Mouse (Mus musculus) G1E (cell line): ENCODE measurements around the gene Epop. TPM values are rescaled to one million over a fixed set of nuclear protein-coding genes. Genes with fewer than 3 reads are reported as not detected.
"Not testable (repeated sequence)": the region's sequence is repeated elsewhere in the genome, so short reads cannot be mapped to it uniquely, and the experiment has no call there.

Experiments
- ATAC-seq: 2 replicates; pipeline ENCODE4 v1.8.0; 2016; ENCODE audit warnings: mild to moderate bottlenecking; ENCODE audit not compliant: insufficient number of reproducible peaks, poor library complexity, low FRiP score, severe bottlenecking; ENCODE audit errors: extremely low read depth
- DNase-seq: peaks from one replicate; pipeline ENCODE4 v3.0.0; 2012; ENCODE audit warnings: low spot score
- H3K27me3 ChIP-seq: 2 replicates; pipeline ENCODE4 v1.6.1; 2012; ENCODE audit warnings: mild to moderate bottlenecking, low read length, inconsistent platforms; ENCODE audit not compliant: insufficient read depth
- H3K36me3 ChIP-seq: replicated peaks from 2 replicates; pipeline ENCODE3; 2012; ENCODE audit warnings: mild to moderate bottlenecking, inconsistent platforms
- H3K4me1 ChIP-seq: 2 replicates; pipeline ENCODE4 v1.6.1; 2012; ENCODE audit warnings: low read depth, low read length, inconsistent platforms, mixed read lengths; ENCODE audit not compliant: insufficient read depth
- H3K4me3 ChIP-seq: 2 replicates; pipeline ENCODE4 v1.5.1; 2012; ENCODE audit warnings: low read depth, mild to moderate bottlenecking, inconsistent platforms, low read length, moderate library complexity, mixed read lengths
- H3K9me3 ChIP-seq: replicated peaks from 2 replicates; pipeline ENCODE4 v1.6.1; 2012; ENCODE audit warnings: inconsistent platforms
- CTCF ChIP-seq: IDR thresholded peaks from 2 replicates; pipeline ENCODE4 v1.5.1; 2012; ENCODE audit warnings: low read depth, low read length, inconsistent platforms, mixed read lengths
- GATA1 ChIP-seq: IDR thresholded peaks from 2 replicates; pipeline ENCODE4 v1.6.1; 2012; ENCODE audit warnings: borderline replicate concordance, low read length, inconsistent platforms, mixed read lengths
- GATA2 ChIP-seq: IDR thresholded peaks from 2 replicates; pipeline ENCODE4 v1.6.1; 2012; ENCODE audit warnings: low read depth, low read length, inconsistent platforms, borderline replicate concordance
- POLR2AphosphoS5 ChIP-seq: IDR thresholded peaks from 2 replicates; pipeline ENCODE4 v1.6.1; 2012; ENCODE audit warnings: low read depth, low read length, inconsistent platforms; ENCODE audit not compliant: insufficient replicate concordance
- TAL1 ChIP-seq: conservative IDR thresholded peaks from 2 replicates; pipeline ENCODE4 v1.6.1; 2012; ENCODE audit warnings: low read depth, low read length, inconsistent platforms, mixed read lengths
- polyA plus RNA-seq: library from polyadenylated mRNA; stranded (reverse); fragments of >175 nt; gene quantifications from 2 replicates; pipeline ENCODE4 v1.2.3, GENCODE M21; 2012
- total RNA-seq, 2 experiments: library from RNA; stranded (forward) in 1 of 2; stranded (reverse) in 1 of 2; fragments of 200-1000 nt in 1 of 2; fragments of >200 nt in 1 of 2; fragmentation: Nextera tagmentation in 1 of 2; gene quantifications; 2 replicates each; pipeline ENCODE4 v1.2.3; 2014 to 2017

The Epop gene
- total and polyA plus RNA-seq, 3 experiments = 2.6 to 60.9 (median 2.7) TPM

GRCm38 (mm10) chr11:97662207-97662892 is 32.8 kb upstream of the Epop start:
- TF ChIP-seq CTCF = no peak
- TF ChIP-seq POLR2AphosphoS5 = no peak
- peak overlapping the region; percentile 71; the same call in 1 of the 2 replicates for H3K4me3 ChIP-seq
- H3K4me1 ChIP-seq = peaks cover 53% of the 10 kb centered on the region
- H3K9me3 ChIP-seq = 0 out of 2 replicates have a peak, but pooled peaks cover 2% of the 10 kb centered on the region
- peaks cover 64% of the 10 kb centered on the region for H3K27me3 ChIP-seq
- no peak for ATAC-seq
- no peak for DNase-seq
- H3K36me3 ChIP-seq = peaks cover 31% of the 10 kb centered on the region

- Histone ChIP-seq H3K4me3 (peak overlapping the region; percentile 63; the same call in 1 of the 2 replicates), H3K4me1 (peaks cover 53% of the 10 kb centered on the region), H3K36me3 (peaks cover 27% of the 10 kb centered on the region), H3K9me3 (0 out of 2 replicates have a peak, but pooled peaks cover 2% of the 10 kb centered on the region), H3K27me3 (peaks cover 60% of the 10 kb centered on the region)
- DNase-seq (no peak), ATAC-seq (no peak)
- TF ChIP-seq POLR2AphosphoS5 (no peak), CTCF (no peak)
Observed at GRCm38 (mm10) chr11:97661648-97662133, 32.2 kb upstream of the Epop start.

GRCm38 (mm10) chr11:97660734-97661647 is 31.5 kb upstream of the Epop start:
- H3K9me3 ChIP-seq = 0 out of 2 replicates have a peak, but pooled peaks cover 2% of the 10 kb centered on the region
- peaks cover 55% of the 10 kb centered on the region for H3K4me1 ChIP-seq
- no peak for ATAC-seq
- H3K36me3 ChIP-seq = peaks cover 27% of the 10 kb centered on the region
- peak overlapping the region; percentile 77 for H3K4me3 ChIP-seq
- peaks cover 61% of the 10 kb centered on the region for H3K27me3 ChIP-seq
- DNase-seq = no peak
- TF ChIP-seq GATA1 = no peak

GRCm38 (mm10) chr11:97659990-97660714 is 30.6 kb upstream of the Epop start:
- ATAC-seq (peak; percentile 42; the same call in 1 of the 2 replicates), DNase-seq (peak; percentile 83)
- peaks cover 21% of the 10 kb centered on the region for H3K36me3 ChIP-seq
- H3K9me3 ChIP-seq = no peaks in the 10 kb centered on the region
- peak overlapping the region; percentile 77 for H3K4me3 ChIP-seq
- peaks cover 58% of the 10 kb centered on the region for H3K27me3 ChIP-seq
- H3K4me1 ChIP-seq = peaks cover 51% of the 10 kb centered on the region
- no peak for TF ChIP-seq GATA1
- no peak for TF ChIP-seq TAL1
- no peak for TF ChIP-seq GATA2
- no peak for TF ChIP-seq POLR2AphosphoS5
- TF ChIP-seq CTCF = no peak

GRCm38 (mm10) chr11:97659267-97659989 is 29.9 kb upstream of the Epop start:
- Histone ChIP-seq H3K4me3 (peak overlapping the region; percentile 77), H3K4me1 (peaks cover 46% of the 10 kb centered on the region), H3K36me3 (peaks cover 18% of the 10 kb centered on the region), H3K27me3 (peaks cover 53% of the 10 kb centered on the region), H3K9me3 (no peaks in the 10 kb centered on the region)
- TF ChIP-seq GATA2 (no peak), POLR2AphosphoS5 (no peak), CTCF (no peak)
- ATAC-seq (no peak), DNase-seq (no peak)

- no peaks in the 10 kb centered on the region for H3K9me3 ChIP-seq
- H3K4me3 ChIP-seq = no peak overlapping the region
- no peak for ATAC-seq
- H3K27me3 ChIP-seq = peaks cover 50% of the 10 kb centered on the region
- DNase-seq = no peak
- TF ChIP-seq CTCF (no peak), GATA2 (no peak), GATA1 (no peak), POLR2AphosphoS5 (no peak), TAL1 (no peak)
- H3K4me1 ChIP-seq = peaks cover 41% of the 10 kb centered on the region
- peaks cover 18% of the 10 kb centered on the region for H3K36me3 ChIP-seq
Observed at GRCm38 (mm10) chr11:97658751-97659266, 29.3 kb upstream of the Epop start.

- not testable (repeated sequence) for H3K4me3 ChIP-seq, DNase-seq, ATAC-seq, H3K9me3 ChIP-seq
- H3K36me3 ChIP-seq = peaks cover 18% of the 10 kb centered on the region
- H3K4me1 ChIP-seq = peaks cover 41% of the 10 kb centered on the region
- peaks cover 47% of the 10 kb centered on the region for H3K27me3 ChIP-seq
Observed at GRCm38 (mm10) chr11:97657967-97658366, 28.5 kb upstream of the Epop start.
